Mouse (Mus musculus) stomach, postnatal 0 days (tissue): Measurements from ENCODE around the gene Olfr1493-ps1. TPM values are rescaled to one million over a fixed set of nuclear protein-coding genes. Genes with fewer than 3 reads are reported as not detected.

Source experiments
- ATAC-seq: fragments of 200-750 bp; cut with Nextera tagmentation; 2 replicates; pipeline ENCODE4 v1.8.0; 2017; ENCODE audit not compliant: low FRiP score, low TSS enrichment
- DNase-seq: peaks from one replicate; pipeline ENCODE4 v3.0.0-alpha.2; 2016; ENCODE audit warnings: low spot score
- H3K27ac ChIP-seq: fragments of 300-500 bp; sonication (generic); replicated peaks from 2 replicates; pipeline ENCODE4 v1.5.1; 2014; ENCODE audit warnings: mild to moderate bottlenecking, control low read depth
- H3K27me3 ChIP-seq: fragments of 300-500 bp; sonication (generic); 2 replicates; pipeline ENCODE4 v1.6.1; 2014; ENCODE audit warnings: low read length; ENCODE audit not compliant: control insufficient read depth, insufficient read depth
- H3K36me3 ChIP-seq: fragments of 300-500 bp; sonication (generic); 2 replicates; pipeline ENCODE4 v1.6.1; 2014; ENCODE audit warnings: low read length, mixed read lengths; ENCODE audit not compliant: control insufficient read depth, insufficient read depth
- H3K4me1 ChIP-seq: fragments of 300-500 bp; sonication (generic); replicated peaks from 2 replicates; pipeline ENCODE4 v1.6.1; 2014; ENCODE audit warnings: antibody characterized with exemption; ENCODE audit not compliant: control insufficient read depth, insufficient read depth
- H3K4me2 ChIP-seq: fragments of 300-500 bp; sonication (generic); replicated peaks from 2 replicates; pipeline ENCODE4 v1.6.1; 2014; ENCODE audit warnings: low read depth, mild to moderate bottlenecking, control low read depth, moderate library complexity
- H3K4me3 ChIP-seq: fragments of 300-500 bp; sonication (generic); 2 replicates; pipeline ENCODE4 v1.5.1; 2014; ENCODE audit warnings: low read depth, low read length, control low read depth
- H3K9ac ChIP-seq: fragments of 300-500 bp; sonication (generic); 2 replicates; pipeline ENCODE4 v1.6.1; 2014; ENCODE audit warnings: mild to moderate bottlenecking, low read length, control low read depth, mixed read lengths
- H3K9me3 ChIP-seq: fragments of 300-500 bp; sonication (generic); 2 replicates; pipeline ENCODE4 v1.6.1; 2016; ENCODE audit warnings: low read length; ENCODE audit not compliant: control insufficient read depth
- CTCF ChIP-seq: IDR thresholded peaks from 2 replicates; pipeline ENCODE4 v1.5.1; 2016; ENCODE audit warnings: antibody characterized with exemption, low read depth, mild to moderate bottlenecking, moderate library complexity
- EP300 ChIP-seq: optimal IDR thresholded peaks from 2 replicates; pipeline ENCODE3; 2016; ENCODE audit warnings: antibody characterized with exemption
- WGBS: fragments of 180-500 bp; shearing (Covaris S2); extraction: QIAGEN DNeasy Blood & Tissue Kit; methylation state at CpG from one replicate; pipeline ENCODE4 v1.1.7; 2014; 5-methylcytosine and 5-hydroxymethylcytosine counted together
- polyA plus RNA-seq: library from polyadenylated mRNA; unstranded; fragments of >200 nt; fragmentation: Nextera tagmentation; extraction: Ambion mirVana; gene quantifications from 2 replicates; pipeline ENCODE4 v1.2.1, GENCODE M21; 2015

Olfr1493-ps1 gene
- polyA plus RNA-seq, result not detected in 2 replicates

GRCm38 (mm10) chr19:13722978-13723377, at the start of gene Olfr1493-ps1:
Gene Olfr1493-ps1 (plus strand): TSS chr19:13723278.
- H3K9me3 ChIP-seq, result no peaks in the 10 kb centered on the region
- no peak for DNase-seq
- no peak within 1 kb of the TSS for H3K9ac ChIP-seq
- H3K4me1 ChIP-seq, result no peaks in the 10 kb centered on the region
- H3K36me3 ChIP-seq, result no peaks in the 10 kb centered on the region
- ATAC-seq, result no peak
- no peak within 1 kb of the TSS for H3K27ac ChIP-seq
- no peak within 1 kb of the TSS for H3K4me2 ChIP-seq
- H3K4me3 ChIP-seq, result no peak within 1 kb of the TSS
- TF ChIP-seq EP300 (no peak), CTCF (no peak)
- no peaks in the 10 kb centered on the region for H3K27me3 ChIP-seq
- WGBS, result 45% methylated on average over 2 of the region's 2 CpGs

- DNase-seq (no peak), ATAC-seq (no peak)
- TF ChIP-seq CTCF (no peak), EP300 (no peak)
- no peak within 1 kb of the TSS for H3K27ac ChIP-seq
- WGBS, result 61% methylated on average over 3 of the region's 3 CpGs
- no peak within 1 kb of the TSS for H3K4me2 ChIP-seq
- H3K36me3 ChIP-seq, result no peaks in the 10 kb centered on the region
- no peak within 1 kb of the TSS for H3K9ac ChIP-seq
- H3K4me1 ChIP-seq, result no peaks in the 10 kb centered on the region
- no peaks in the 10 kb centered on the region for H3K27me3 ChIP-seq
- H3K4me3 ChIP-seq, result no peak within 1 kb of the TSS
- H3K9me3 ChIP-seq, result no peaks in the 10 kb centered on the region
Observed at GRCm38 (mm10) chr19:13696968-13697367, 26.1 kb upstream of the Olfr1493-ps1 start, which contains the start of gene Olfr1491. Gene Olfr1491 (plus strand): TSS chr19:13697268.

DNA sequence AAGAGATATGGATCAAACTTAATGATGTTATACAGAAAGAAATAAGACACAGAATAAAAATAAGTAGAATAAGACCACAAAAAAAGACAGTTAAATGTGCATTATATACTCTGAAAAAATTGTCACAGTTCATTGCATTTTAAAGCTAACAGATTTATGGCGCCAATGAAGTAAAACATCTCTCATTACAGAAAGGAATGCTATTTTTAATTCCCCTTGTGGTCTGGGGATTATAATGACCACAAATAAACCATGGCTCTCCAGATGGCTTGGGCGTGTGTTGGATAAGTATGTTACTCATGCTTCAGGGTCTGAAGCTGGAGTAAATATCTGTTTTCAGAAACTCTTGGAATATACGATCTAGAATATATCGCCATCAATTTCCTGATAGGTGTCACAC, 16.4 kb downstream of the Olfr1493-ps1 start, which contains the start of gene Olfr1494:
TSS of gene Olfr1494 (plus strand) at position 301 of the 400 bp plus-strand sequence.
- Histone ChIP-seq H3K9me3 (no peaks in the 10 kb centered on the region), H3K27ac (no peak within 1 kb of the TSS), H3K4me1 (no peaks in the 10 kb centered on the region), H3K27me3 (no peaks in the 10 kb centered on the region), H3K4me3 (no peak within 1 kb of the TSS), H3K9ac (no peak within 1 kb of the TSS), H3K4me2 (no peak within 1 kb of the TSS), H3K36me3 (no peaks in the 10 kb centered on the region)
- ATAC-seq (no peak), DNase-seq (no peak)
- TF ChIP-seq EP300 (no peak), CTCF (no peak)
- 87% methylated on average over 4 of the region's 4 CpGs for WGBS

- H3K9ac ChIP-seq, result no peak overlapping the region
- H3K9me3 ChIP-seq, result no peaks in the 10 kb centered on the region
- DNase-seq, result no peak
- ATAC-seq, result no peak
- 84% methylated on average over 1 of the region's 1 CpGs for WGBS
- H3K36me3 ChIP-seq, result no peaks in the 10 kb centered on the region
- H3K27me3 ChIP-seq, result no peaks in the 10 kb centered on the region
- no peak overlapping the region for H3K27ac ChIP-seq
- no peaks in the 10 kb centered on the region for H3K4me1 ChIP-seq
- TF ChIP-seq EP300 (no peak), CTCF (no peak)
- no peak overlapping the region for H3K4me2 ChIP-seq
- H3K4me3 ChIP-seq, result no peak overlapping the region
Observed at GRCm38 (mm10) chr19:13749366-13749765, 26.3 kb downstream of the Olfr1493-ps1 start.

- Histone ChIP-seq H3K27me3 (no peaks in the 10 kb centered on the region), H3K4me2 (no peak within 1 kb of the TSS), H3K27ac (no peak within 1 kb of the TSS), H3K9ac (no peak within 1 kb of the TSS), H3K36me3 (no peaks in the 10 kb centered on the region), H3K4me1 (no peaks in the 10 kb centered on the region), H3K9me3 (no peaks in the 10 kb centered on the region), H3K4me3 (no peak within 1 kb of the TSS)
- no peak for DNase-seq
- TF ChIP-seq CTCF (no peak), EP300 (no peak)
- ATAC-seq, result no peak
- 80% methylated on average over 3 of the region's 3 CpGs for WGBS
Observed at GRCm38 (mm10) chr19:13764306-13764705, 41.2 kb downstream of the Olfr1493-ps1 start, which contains the start of gene Olfr1495. Gene Olfr1495 (plus strand): TSS chr19:13764606.

GRCm38 (mm10) chr19:13768565-13769276, 45.6 kb downstream of the Olfr1493-ps1 start:
- no peak for TF ChIP-seq EP300
- no peak for TF ChIP-seq CTCF
- no peak for ATAC-seq

More at GRCm38 (mm10) chr19:13768565-13769276, 45.6 kb downstream of the Olfr1493-ps1 start:
- Histone ChIP-seq H3K27ac (no peak overlapping the region), H3K4me2 (no peak overlapping the region), H3K27me3 (no peaks in the 10 kb centered on the region), H3K4me3 (no peak overlapping the region), H3K9me3 (no peaks in the 10 kb centered on the region), H3K9ac (no peak overlapping the region), H3K36me3 (no peaks in the 10 kb centered on the region), H3K4me1 (no peaks in the 10 kb centered on the region)
- 88% methylated on average over 9 of the region's 9 CpGs for WGBS
- no peak for DNase-seq
